Comparison of ENCODE assay signal across 33 mouse cellular contexts in genomic region chr17:34557411-34557810, GRCm38 (mm10). TPM values are rescaled to one million over a fixed set of nuclear protein-coding genes. Genes with fewer than 3 reads are reported as not detected.
DNase-seq lines count a peak whose midpoint lies in the region; ATAC-seq and TF ChIP-seq lines count a peak whose summit lies in the region.
"Had no signal": no experiment of that assay in that cellular context is flagged by ENCODE, and none has a peak within 500 bp of the region (broad histone marks: within the 10 kb centered on the region; RNA-seq: fewer than 3 reads in every experiment).

No protein-coding gene starts in this region.

- DNase-seq in adrenal gland, adult (ENCODE audit: inconsistent age in 2 of 2, low spot score in 1 of 2): peak; percentile 33 to 68
- no peak for DNase-seq in adrenal gland, adult 2 months
- peak; percentile 92 for DNase-seq in heart, adult 11 months
- peak; percentile 14 for DNase-seq in kidney, adult 2 months
- DNase-seq in kidney, adult 8-10 months: no peak
- no peak for DNase-seq in thymus, postnatal 4 days
- DNase-seq: adrenal gland, postnatal 14 days; cerebellum, adult 11-12 months; cerebellum, adult 8-10 months; cerebellum, postnatal 10 days; cerebellum, postnatal 36 days; embryo, embryonic 11 days; gastrocnemius, postnatal 36 days; heart, postnatal 4 days had no signal

- no peak for ATAC-seq in heart, embryonic 12.5 days (ENCODE audit: insufficient number of reproducible peaks, low FRiP score)
- ATAC-seq: activated CD4-positive, CD25-positive, alpha-beta regulatory T cell, adult 4 months; forebrain, embryonic 15.5 days; hindbrain, postnatal 0 days; inflammation-experienced regulatory T-cells, adult 6 months; intestine, embryonic 16.5 days had no signal

- no peaks in the 10 kb centered on the region for H3K9me3 ChIP-seq in heart, embryonic 12.5 days (replicated peaks)
- H3K9me3 ChIP-seq: embryonic facial prominence, embryonic 10.5 days; embryonic facial prominence, embryonic 13.5 days; forebrain, embryonic 12.5 days; forebrain, embryonic 15.5 days; heart, embryonic 13.5 days had no signal

- H3K36me3 ChIP-seq in heart, embryonic 12.5 days: no peaks in the 10 kb centered on the region
- H3K36me3 ChIP-seq in kidney, adult 2 months (ENCODE audit: control insufficient read depth, insufficient read depth, low read length): no peaks in the 10 kb centered on the region
- H3K36me3 ChIP-seq: embryonic facial prominence, embryonic 10.5 days; embryonic facial prominence, embryonic 13.5 days; forebrain, embryonic 12.5 days; forebrain, embryonic 15.5 days; heart, embryonic 13.5 days had no signal

- H3K4me1 ChIP-seq in heart, embryonic 12.5 days (replicated peaks): no peaks in the 10 kb centered on the region
- H3K4me1 ChIP-seq in kidney, adult 2 months (ENCODE audit: control insufficient read depth, insufficient read depth, low read length): no peaks in the 10 kb centered on the region
- peaks cover 28% of the 10 kb centered on the region for H3K4me1 ChIP-seq in brown adipose tissue, adult 24 weeks (ENCODE audit: control insufficient read depth, insufficient read depth, insufficient read length, low read length)
- H3K4me1 ChIP-seq: embryonic facial prominence, embryonic 13.5 days; forebrain, embryonic 12.5 days; forebrain, embryonic 15.5 days; heart, embryonic 13.5 days had no signal

- TF ChIP-seq POLR2A in kidney, adult 2 months (IDR thresholded peaks at IDR 0.05; ENCODE audit: low read depth, low read length): no peak

- H3K27me3 ChIP-seq in heart, embryonic 12.5 days (replicated peaks): no peaks in the 10 kb centered on the region
- H3K27me3 ChIP-seq in kidney, adult 2 months (replicated peaks; ENCODE audit: control insufficient read depth, insufficient read depth, low read length): no peaks in the 10 kb centered on the region
- H3K27me3 ChIP-seq: embryonic facial prominence, embryonic 13.5 days; forebrain, embryonic 15.5 days; heart, embryonic 13.5 days had no signal

- H3K9ac ChIP-seq in heart, embryonic 12.5 days: no peak overlapping the region
- H3K9ac ChIP-seq: embryonic facial prominence, embryonic 13.5 days; forebrain, embryonic 12.5 days; forebrain, embryonic 15.5 days; heart, embryonic 13.5 days; hindbrain, embryonic 14.5 days had no signal

- TF ChIP-seq CTCF in kidney, adult 2 months (conservative IDR thresholded peaks at IDR 0.05; ENCODE audit: insufficient read depth, insufficient read length, low read depth, low read length): no peak

- no peak overlapping the region for H3K27ac ChIP-seq in heart, embryonic 12.5 days (ENCODE audit: poor library complexity, severe bottlenecking)
- peak overlapping the region; percentile 21; the same call in 1 of the 2 replicates for H3K27ac ChIP-seq in kidney, adult 2 months (ENCODE audit: insufficient read depth, low read depth, low read length)
- H3K27ac ChIP-seq in brown adipose tissue, adult 24 weeks (replicated peaks; ENCODE audit: low read depth, low read length): peak overlapping the region; percentile 94
- H3K27ac ChIP-seq: embryonic facial prominence, embryonic 10.5 days; embryonic facial prominence, embryonic 13.5 days; forebrain, embryonic 12.5 days; forebrain, embryonic 15.5 days; heart, embryonic 13.5 days; hindbrain, embryonic 14.5 days; hindbrain, postnatal 0 days had no signal

- H3K4me2 ChIP-seq in heart, embryonic 12.5 days: no peak overlapping the region
- H3K4me2 ChIP-seq: embryonic facial prominence, embryonic 13.5 days; forebrain, embryonic 12.5 days; forebrain, embryonic 15.5 days; heart, embryonic 13.5 days; hindbrain, embryonic 14.5 days had no signal

- 71% methylated on average over 11 of the region's 11 CpGs for WGBS in heart, embryonic 12.5 days
- 45% methylated on average over 11 of the region's 11 CpGs for WGBS in kidney, adult 2 months

- H3K4me3 ChIP-seq in heart, embryonic 12.5 days: no peak overlapping the region
- H3K4me3 ChIP-seq in kidney, adult 2 months (ENCODE audit: insufficient read depth, low read depth, low read length): no peak overlapping the region
- no peak overlapping the region for H3K4me3 ChIP-seq in brown adipose tissue, adult 24 weeks (ENCODE audit: insufficient read depth, low read depth, low read length)
- H3K4me3 ChIP-seq: embryonic facial prominence, embryonic 10.5 days; embryonic facial prominence, embryonic 13.5 days; erythroblast, embryonic 14.5 days; forebrain, embryonic 12.5 days; forebrain, embryonic 15.5 days; heart, embryonic 13.5 days had no signal

RNA-seq across cellular contexts. Expression of gene Notch4, which starts 6.7 kb away (rescaled TPM):
- 10 to 100 TPM; 22.1 to 24.6 TPM for total RNA-seq in adrenal gland, adult 2 months (2021)
- 78.6 and 90.4 TPM in 2 replicates for polyA plus RNA-seq in adrenal gland, adult 2 months (2012; rRNA removed)
- polyA plus RNA-seq in heart, embryonic 12.5 days (2016; fragmentation: Nextera tagmentation; extraction: Ambion mirVana): 5.7 and 6.5 TPM in 2 replicates
- 14.4 and 18.4 TPM in 2 replicates for polyA plus RNA-seq in kidney, adult 2 months (2012; rRNA removed)
- 3.8 and 8.8 TPM in 2 replicates for polyA plus RNA-seq in brown adipose tissue, adult 24 weeks (2012; ENCODE audit: insufficient read depth, insufficient read length, missing spikeins)

RNA-seq across cellular contexts. Expression of gene Gpsm3, which starts 32.2 kb away (rescaled TPM):
- 1 to 10 TPM; 4.3 to 7.4 TPM for total RNA-seq in adrenal gland, adult 2 months (2021)
- 8.0 and 10.0 TPM in 2 replicates for polyA plus RNA-seq in adrenal gland, adult 2 months (2012; rRNA removed)
- polyA plus RNA-seq in heart, embryonic 12.5 days (2016; fragmentation: Nextera tagmentation; extraction: Ambion mirVana): 4.4 and 4.6 TPM in 2 replicates
- polyA plus RNA-seq in kidney, adult 2 months (2012; rRNA removed): 10.3 and 12.8 TPM in 2 replicates
- 3.3 and 7.5 TPM in 2 replicates for polyA plus RNA-seq in brown adipose tissue, adult 24 weeks (2012; ENCODE audit: insufficient read depth, insufficient read length, missing spikeins)

RNA-seq across cellular contexts. Expression of gene Pbx2, which starts 33.7 kb away (rescaled TPM):
- total RNA-seq in adrenal gland, adult 2 months (2021): 10 to 100 TPM; 35.2 to 42.7 TPM
- 43.4 and 45.6 TPM in 2 replicates for polyA plus RNA-seq in adrenal gland, adult 2 months (2012; rRNA removed)
- polyA plus RNA-seq in heart, embryonic 12.5 days (2016; fragmentation: Nextera tagmentation; extraction: Ambion mirVana): 13.0 and 13.2 TPM in 2 replicates
- polyA plus RNA-seq in kidney, adult 2 months (2012; rRNA removed): 51.3 and 56.2 TPM in 2 replicates
- polyA plus RNA-seq in brown adipose tissue, adult 24 weeks (2012; ENCODE audit: insufficient read depth, insufficient read length, missing spikeins): 19.9 and 35.5 TPM in 2 replicates

RNA-seq across cellular contexts. Expression of gene Ager, which starts 40.3 kb away (rescaled TPM):
- under 1 TPM; 0.84 to 0.86 TPM for total RNA-seq in adrenal gland, adult 2 months (2021)
- 1.3 and 1.5 TPM in 2 replicates for polyA plus RNA-seq in adrenal gland, adult 2 months (2012; rRNA removed)
- polyA plus RNA-seq in heart, embryonic 12.5 days (2016; fragmentation: Nextera tagmentation; extraction: Ambion mirVana): 3.8 TPM in 2 replicates
- polyA plus RNA-seq in kidney, adult 2 months (2012; rRNA removed): 2.1 TPM in 2 replicates
- polyA plus RNA-seq in brown adipose tissue, adult 24 weeks (2012; ENCODE audit: insufficient read depth, insufficient read length, missing spikeins): not detected in 2 replicates

RNA-seq across cellular contexts. Expression of gene Btnl6, which starts 40.3 kb away (rescaled TPM):
- not detected for total RNA-seq in adrenal gland, adult 2 months (2021)
- polyA plus RNA-seq in adrenal gland, adult 2 months (2012; rRNA removed): not detected in 2 replicates
- polyA plus RNA-seq in heart, embryonic 12.5 days (2016; fragmentation: Nextera tagmentation; extraction: Ambion mirVana): not detected in 2 replicates
- polyA plus RNA-seq in kidney, adult 2 months (2012; rRNA removed): not detected in 2 replicates
- not detected in 2 replicates for polyA plus RNA-seq in brown adipose tissue, adult 24 weeks (2012; ENCODE audit: insufficient read depth, insufficient read length, missing spikeins)
- total RNA-seq: adrenal gland, adult 18-20 months; adrenal gland, postnatal 14 days; adrenal gland, postnatal 4 days; ES-E14; gastrocnemius, postnatal 36 days; granulocyte monocyte progenitor cell, adult 5-6 weeks; heart, postnatal 4 days; hindbrain, postnatal 0 days had no signal
- polyA plus RNA-seq: activated CD4-positive, CD25-positive, alpha-beta regulatory T cell, adult 4 months; cortical plate, adult 2 months; embryonic facial prominence, embryonic 10.5 days; embryonic facial prominence, embryonic 13.5 days; erythroblast, embryonic 14.5 days; forebrain, embryonic 12.5 days; forebrain, embryonic 15.5 days; heart, embryonic 13.5 days; hindbrain, embryonic 11.5 days; hindbrain, embryonic 14.5 days; inflammation-experienced regulatory T-cells, adult 6 months had no signal

Comparison
In these comparisons a context has a peak if more than half of its experiments do, and no peak if none do; other contexts are left out.
1. DNase-seq: peak in adrenal gland, adult (2 of 2), heart, adult 11 months (single experiment) and kidney, adult 2 months (single experiment); none in adrenal gland, adult 2 months (single experiment), kidney, adult 8-10 months (0 of 2) and thymus, postnatal 4 days (single experiment).